Mouse (Mus musculus) embryonic facial prominence, embryonic 12.5 days (tissue): ENCODE measurements around the gene Klk1. TPM values are rescaled to one million over a fixed set of nuclear protein-coding genes. Genes with fewer than 3 reads are reported as not detected.
"Not testable (repeated sequence)": the region's sequence is repeated elsewhere in the genome, so short reads cannot be mapped to it uniquely, and the experiment has no call there.

ENCODE experiments used
- ATAC-seq: fragments of 200-750 bp; cut with Nextera tagmentation; 2 replicates; pipeline ENCODE4 v1.8.0; 2017; ENCODE audit not compliant: insufficient number of reproducible peaks, insufficient read depth, low FRiP score, low TSS enrichment
- H3K27ac ChIP-seq: fragments of 300-500 bp; sonication (generic); 2 replicates; pipeline ENCODE4 v1.5.1; 2016; ENCODE audit warnings: mild to moderate bottlenecking
- H3K27me3 ChIP-seq: fragments of 300-500 bp; sonication (generic); 2 replicates; pipeline ENCODE4 v1.6.1; 2016; ENCODE audit warnings: mild to moderate bottlenecking, moderate library complexity
- H3K36me3 ChIP-seq: fragments of 300-500 bp; sonication (generic); 2 replicates; pipeline ENCODE4 v1.6.1; 2016; ENCODE audit warnings: mild to moderate bottlenecking
- H3K4me1 ChIP-seq: fragments of 300-500 bp; sonication (generic); 2 replicates; pipeline ENCODE4 v1.6.1; 2016
- H3K4me2 ChIP-seq: fragments of 300-500 bp; sonication (generic); replicated peaks from 2 replicates; pipeline ENCODE4 v1.6.1; 2016; ENCODE audit warnings: mild to moderate bottlenecking, moderate library complexity
- H3K4me3 ChIP-seq: fragments of 300-500 bp; sonication (generic); 2 replicates; pipeline ENCODE4 v1.5.1; 2016; ENCODE audit warnings: mild to moderate bottlenecking
- H3K9ac ChIP-seq: fragments of 300-500 bp; sonication (generic); 2 replicates; pipeline ENCODE4 v1.6.1; 2016; ENCODE audit warnings: mild to moderate bottlenecking, moderate library complexity
- H3K9me3 ChIP-seq: fragments of 300-500 bp; sonication (generic); 2 replicates; pipeline ENCODE4 v1.6.1; 2016; ENCODE audit warnings: mild to moderate bottlenecking, moderate library complexity
- WGBS: fragments of 180-500 bp; shearing (Covaris S2); methylation state at CpG from one replicate; pipeline ENCODE4 v1.1.7; 2016; 5-methylcytosine and 5-hydroxymethylcytosine counted together
- polyA plus RNA-seq: library from polyadenylated mRNA; unstranded; fragments of >200 nt; fragmentation: Nextera tagmentation; extraction: Ambion mirVana; gene quantifications from 2 replicates; pipeline ENCODE4 v1.2.1, GENCODE M21; 2016

Klk1 gene
- polyA plus RNA-seq, 1 experiment from 2014 or later: not detected

GRCm38 (mm10) chr7:44239913-44240312 lies 14.8 kb downstream of the Klk1 start:
- Histone ChIP-seq H3K4me3 (no peak overlapping the region), H3K4me1 (no peaks in the 10 kb centered on the region), H3K27me3 (no peaks in the 10 kb centered on the region), H3K27ac (no peak overlapping the region), H3K4me2 (no peak overlapping the region), H3K36me3 (no peaks in the 10 kb centered on the region), H3K9ac (no peak overlapping the region), H3K9me3 (no peaks in the 10 kb centered on the region)
- ATAC-seq: no peak
- whole genome bisulfite sequencing: 59% methylated on average over 2 of the region's 2 CpGs

GRCm38 (mm10) chr7:44240712-44241111 lies 15.6 kb downstream of the Klk1 start:
- 60% methylated on average over 1 of the region's 1 CpGs for WGBS
- H3K9me3 ChIP-seq: no peaks in the 10 kb centered on the region
- no peaks in the 10 kb centered on the region for H3K36me3 ChIP-seq
- no peak overlapping the region for H3K27ac ChIP-seq
- no peak overlapping the region for H3K9ac ChIP-seq
- H3K27me3 ChIP-seq: no peaks in the 10 kb centered on the region
- no peak overlapping the region for H3K4me3 ChIP-seq
- no peak for ATAC-seq
- no peak overlapping the region for H3K4me2 ChIP-seq
- peaks cover 5% of the 10 kb centered on the region for H3K4me1 ChIP-seq

GRCm38 (mm10) chr7:44241163-44241562 lies 16.0 kb downstream of the Klk1 start:
- H3K27me3 ChIP-seq: no peaks in the 10 kb centered on the region
- peaks cover 5% of the 10 kb centered on the region for H3K4me1 ChIP-seq
- H3K4me3 ChIP-seq: no peak overlapping the region
- H3K36me3 ChIP-seq: no peaks in the 10 kb centered on the region
- no peak for ATAC-seq
- no peak overlapping the region for H3K27ac ChIP-seq
- WGBS: 61% methylated on average over 2 of the region's 2 CpGs
- H3K9me3 ChIP-seq: no peaks in the 10 kb centered on the region
- no peak overlapping the region for H3K9ac ChIP-seq
- H3K4me2 ChIP-seq: no peak overlapping the region

- Histone ChIP-seq H3K27me3 (no peaks in the 10 kb centered on the region), H3K4me1 (peaks cover 14% of the 10 kb centered on the region), H3K36me3 (peaks cover 12% of the 10 kb centered on the region), H3K9me3 (no peaks in the 10 kb centered on the region), H3K4me2 (no peak overlapping the region), H3K27ac (no peak overlapping the region), H3K4me3 (no peak overlapping the region), H3K9ac (no peak overlapping the region)
- ATAC-seq: no peak
- 53% methylated on average over 1 of the region's 1 CpGs for WGBS
These were observed 18.9 kb downstream of the Klk1 start for GRCm38 (mm10) chr7:44244080-44244479.

GRCm38 (mm10) chr7:44246055-44246983 lies 21.2 kb downstream of the Klk1 start, which contains the start of the genes 1700028J19Rik and 2410002F23Rik:
Gene 1700028J19Rik, minus strand, starts transcription at chr7:44246695.
Gene 2410002F23Rik, plus strand, starts transcription at chr7:44246722.
- no peaks in the 10 kb centered on the region for H3K9me3 ChIP-seq
- H3K9ac ChIP-seq: peak within 1 kb of the TSS; percentile 83
- ATAC-seq: peak; percentile 74
- H3K4me2 ChIP-seq: peak within 1 kb of the TSS; percentile 76
- peaks cover 32% of the 10 kb centered on the region for H3K36me3 ChIP-seq
- H3K4me3 ChIP-seq: peak within 1 kb of the TSS; percentile 85
- peak within 1 kb of the TSS; percentile 95 for H3K27ac ChIP-seq
- H3K4me1 ChIP-seq: peaks cover 21% of the 10 kb centered on the region
- H3K27me3 ChIP-seq: no peaks in the 10 kb centered on the region
- under 1% methylated on average over 62 of the region's 62 CpGs for WGBS

GRCm38 (mm10) chr7:44246984-44247470 lies 21.9 kb downstream of the Klk1 start:
- Histone ChIP-seq H3K4me2 (peak overlapping the region; percentile 76), H3K4me3 (peak overlapping the region; percentile 85), H3K4me1 (peaks cover 21% of the 10 kb centered on the region), H3K27ac (peak overlapping the region; percentile 95), H3K36me3 (peaks cover 36% of the 10 kb centered on the region), H3K9ac (peak overlapping the region; percentile 83), H3K27me3 (no peaks in the 10 kb centered on the region), H3K9me3 (no peaks in the 10 kb centered on the region)
- WGBS: under 1% methylated on average over 23 of the region's 23 CpGs
- peak; percentile 11; the same call in 1 of the 2 replicates for ATAC-seq

GRCm38 (mm10) chr7:44247971-44248370 lies 22.8 kb downstream of the Klk1 start:
- Histone ChIP-seq H3K4me1 (peaks cover 21% of the 10 kb centered on the region), H3K4me3 (peak overlapping the region; percentile 85), H3K36me3 (peaks cover 46% of the 10 kb centered on the region), H3K4me2 (peak overlapping the region; percentile 76), H3K27me3 (no peaks in the 10 kb centered on the region), H3K9ac (peak overlapping the region; percentile 83; the same call in 1 of the 2 replicates), H3K27ac (no peak overlapping the region), H3K9me3 (no peaks in the 10 kb centered on the region)
- no peak for ATAC-seq
- WGBS: 91% methylated on average over 2 of the region's 2 CpGs

GRCm38 (mm10) chr7:44249248-44249647 lies 24.1 kb downstream of the Klk1 start:
- Histone ChIP-seq H3K27me3 (no peaks in the 10 kb centered on the region), H3K27ac (no peak overlapping the region), H3K4me3 (no peak overlapping the region), H3K4me2 (no peak overlapping the region), H3K9me3 (no peaks in the 10 kb centered on the region), H3K4me1 (peaks cover 21% of the 10 kb centered on the region), H3K36me3 (peaks cover 53% of the 10 kb centered on the region), H3K9ac (no peak overlapping the region)
- no peak for ATAC-seq
- WGBS: 93% methylated on average over 4 of the region's 4 CpGs

- Histone ChIP-seq H3K36me3 (peaks cover 55% of the 10 kb centered on the region), H3K4me1 (peaks cover 16% of the 10 kb centered on the region)
- not testable (repeated sequence) for H3K4me2 ChIP-seq, H3K4me3 ChIP-seq, H3K27me3 ChIP-seq, H3K27ac ChIP-seq, ATAC-seq, H3K9ac ChIP-seq, H3K9me3 ChIP-seq
- WGBS: 90% methylated on average over 17 of the region's 17 CpGs
These were observed 25.6 kb downstream of the Klk1 start for GRCm38 (mm10) chr7:44250732-44251275.

- no peak overlapping the region for H3K4me2 ChIP-seq
- no peak overlapping the region for H3K9ac ChIP-seq
- H3K36me3 ChIP-seq: peaks cover 51% of the 10 kb centered on the region
- no peaks in the 10 kb centered on the region for H3K27me3 ChIP-seq
- 64% methylated on average over 15 of the region's 15 CpGs for WGBS
- no peak overlapping the region for H3K4me3 ChIP-seq
- peaks cover 11% of the 10 kb centered on the region for H3K4me1 ChIP-seq
- no peak overlapping the region for H3K27ac ChIP-seq
- no peaks in the 10 kb centered on the region for H3K9me3 ChIP-seq
- no peak for ATAC-seq
These were observed 28.0 kb downstream of the Klk1 start for GRCm38 (mm10) chr7:44253023-44253616.

- Histone ChIP-seq H3K27ac (0 out of 2 replicates have a peak overlapping the region, but pooled peaks have one; percentile 50), H3K9me3 (no peaks in the 10 kb centered on the region), H3K27me3 (no peaks in the 10 kb centered on the region), H3K4me2 (no peak overlapping the region), H3K36me3 (peaks cover 36% of the 10 kb centered on the region), H3K4me1 (0 out of 2 replicates have a peak, but pooled peaks cover under 1% of the 10 kb centered on the region), H3K9ac (no peak overlapping the region), H3K4me3 (no peak overlapping the region)
- 84% methylated on average over 6 of the region's 6 CpGs for WGBS
- ATAC-seq: no peak
These were observed 29.8 kb downstream of the Klk1 start for GRCm38 (mm10) chr7:44254930-44255329.
